Mouse (Mus musculus) small intestine, adult 2 months (tissue): ENCODE measurements around the gene Gm49387. TPM values are rescaled to one million over a fixed set of nuclear protein-coding genes. Genes with fewer than 3 reads are reported as not detected.

ENCODE experiments used
- H3K27ac ChIP-seq: fragments of 200-500 bp; 2 replicates; pipeline ENCODE4 v1.5.1; 2012; ENCODE audit warnings: low read depth, low read length, control low read depth, inconsistent platforms; ENCODE audit not compliant: insufficient read depth
- H3K27me3 ChIP-seq: fragments of 200-500 bp; 2 replicates; pipeline ENCODE4 v1.6.1; 2012; ENCODE audit warnings: mild to moderate bottlenecking, moderate library complexity, low read length, inconsistent platforms; ENCODE audit not compliant: control insufficient read depth, insufficient read depth
- H3K36me3 ChIP-seq: fragments of 200-500 bp; 2 replicates; pipeline ENCODE4 v1.6.1; 2012; ENCODE audit warnings: mild to moderate bottlenecking, low read length, control low read depth, inconsistent platforms; ENCODE audit not compliant: control insufficient read depth, insufficient read depth
- H3K4me1 ChIP-seq: fragments of 200-500 bp; 2 replicates; pipeline ENCODE4 v1.6.1; 2012; ENCODE audit warnings: low read length, inconsistent platforms, mixed read lengths; ENCODE audit not compliant: control insufficient read depth, insufficient read depth, insufficient read length
- H3K4me3 ChIP-seq: fragments of 200-500 bp; 2 replicates; pipeline ENCODE4 v1.5.1; 2012; ENCODE audit warnings: low read depth, mild to moderate bottlenecking, control low read depth, inconsistent platforms, low read length, moderate library complexity
- CTCF ChIP-seq: fragments of 200-500 bp; IDR thresholded peaks from 2 replicates; pipeline ENCODE4 v1.5.1; 2012; ENCODE audit warnings: low read depth, mild to moderate bottlenecking, control low read depth, inconsistent platforms, low read length, moderate library complexity, mixed read lengths; ENCODE audit not compliant: insufficient replicate concordance, insufficient read length; ENCODE audit errors: extremely low read depth
- POLR2A ChIP-seq: fragments of 200-500 bp; IDR thresholded peaks from 2 replicates; pipeline ENCODE4 v1.6.1; 2012; ENCODE audit warnings: low read depth, mild to moderate bottlenecking, control low read depth, inconsistent platforms, low read length, moderate library complexity
- WGBS: fragments of 180-500 bp; shearing (Covaris S2); methylation state at CpG from one replicate; pipeline ENCODE4 v1.1.7; 2018; 5-methylcytosine and 5-hydroxymethylcytosine counted together
- polyA plus RNA-seq: library from polyadenylated mRNA; depleted of rRNA; stranded (reverse); fragments of >200 nt; gene quantifications from 2 replicates; pipeline ENCODE4 v1.2.3, GENCODE M21; 2012

The Gm49387 gene
- polyA plus RNA-seq, 1 experiment, result not detected

GRCm38 (mm10) chr14:31531506-31532148 is 109.1 kb downstream of the Gm49387 start:
- 60% methylated on average over 12 of the region's 12 CpGs for WGBS
- H3K27me3 ChIP-seq, result no peaks in the 10 kb centered on the region
- no peak overlapping the region for H3K4me3 ChIP-seq
- no peaks in the 10 kb centered on the region for H3K36me3 ChIP-seq
- TF ChIP-seq CTCF (no peak), POLR2A (no peak)
- H3K27ac ChIP-seq, result no peak overlapping the region
- peaks cover 14% of the 10 kb centered on the region for H3K4me1 ChIP-seq

- TF ChIP-seq POLR2A (no peak), CTCF (no peak)
- Histone ChIP-seq H3K36me3 (no peaks in the 10 kb centered on the region), H3K4me1 (peaks cover 14% of the 10 kb centered on the region), H3K27ac (peak overlapping the region; percentile 33; the same call in 1 of the 2 replicates), H3K4me3 (no peak overlapping the region), H3K27me3 (no peaks in the 10 kb centered on the region)
- 40% methylated on average over 4 of the region's 4 CpGs for WGBS
Measured at GRCm38 (mm10) chr14:31530847-31531246, 109.8 kb downstream of the Gm49387 start.

GRCm38 (mm10) chr14:31525040-31525810 is 115.5 kb downstream of the Gm49387 start:
- Histone ChIP-seq H3K27me3 (no peaks in the 10 kb centered on the region), H3K4me1 (no peaks in the 10 kb centered on the region), H3K36me3 (no peaks in the 10 kb centered on the region), H3K27ac (no peak overlapping the region), H3K4me3 (no peak overlapping the region)
- TF ChIP-seq CTCF (no peak), POLR2A (no peak)
- 71% methylated on average over 7 of the region's 7 CpGs for WGBS

- Histone ChIP-seq H3K27me3 (no peaks in the 10 kb centered on the region), H3K4me3 (no peak overlapping the region), H3K36me3 (no peaks in the 10 kb centered on the region), H3K27ac (no peak overlapping the region), H3K4me1 (no peaks in the 10 kb centered on the region; the same call in 1 of the 2 replicates)
- 58% methylated on average over 2 of the region's 2 CpGs for WGBS
- TF ChIP-seq POLR2A (no peak), CTCF (no peak)
Measured at GRCm38 (mm10) chr14:31521318-31521717, 119.4 kb downstream of the Gm49387 start.

GRCm38 (mm10) chr14:31519165-31519564 is 121.5 kb downstream of the Gm49387 start:
- H3K36me3 ChIP-seq, result no peaks in the 10 kb centered on the region
- TF ChIP-seq POLR2A (no peak), CTCF (peak; percentile 32; the same call in 1 of the 2 replicates)
- no peak overlapping the region for H3K4me3 ChIP-seq
- 11% methylated on average over 3 of the region's 3 CpGs for WGBS
- no peaks in the 10 kb centered on the region; the same call in 1 of the 2 replicates for H3K4me1 ChIP-seq
- H3K27ac ChIP-seq, result no peak overlapping the region
- no peaks in the 10 kb centered on the region for H3K27me3 ChIP-seq

- H3K27ac ChIP-seq, result no peak overlapping the region
- no peaks in the 10 kb centered on the region; the same call in 1 of the 2 replicates for H3K4me1 ChIP-seq
- TF ChIP-seq POLR2A, result no peak
- TF ChIP-seq CTCF, result no peak
- H3K27me3 ChIP-seq, result no peaks in the 10 kb centered on the region
- 76% methylated on average over 2 of the region's 2 CpGs for WGBS
- H3K4me3 ChIP-seq, result no peak overlapping the region
- no peaks in the 10 kb centered on the region for H3K36me3 ChIP-seq
Measured at GRCm38 (mm10) chr14:31515895-31516294, 124.8 kb downstream of the Gm49387 start.

- 88% methylated on average over 3 of the region's 3 CpGs for WGBS
- Histone ChIP-seq H3K36me3 (peaks cover 33% of the 10 kb centered on the region), H3K27ac (no peak overlapping the region), H3K4me3 (no peak overlapping the region), H3K27me3 (no peaks in the 10 kb centered on the region), H3K4me1 (no peaks in the 10 kb centered on the region)
- no peak for TF ChIP-seq CTCF
- no peak for TF ChIP-seq POLR2A
Measured at GRCm38 (mm10) chr14:31510322-31510721, 130.4 kb downstream of the Gm49387 start.
